Mouse (Mus musculus) monocyte, adult 59 days (primary cell): ENCODE results near the gene Reg3a. TPM values are rescaled to one million over a fixed set of nuclear protein-coding genes. Genes with fewer than 3 reads are reported as not detected.

Source experiments
- total RNA-seq, 2 experiments: library from RNA; stranded (reverse); gene quantifications; one replicate each; pipeline ENCODE4 v1.2.4; 2023

Reg3a gene
- total RNA-seq, result not detected

GRCm38 (mm10) chr6:78380409-78380808, at the start of gene Reg3a:
Gene Reg3a (plus strand): TSS chr6:78380709.

GRCm38 (mm10) chr6:78370357-78370756, 10.2 kb upstream of the Reg3a start, which contains the start of gene Reg3b:
Gene Reg3b (plus strand): TSS chr6:78370657.

GRCm38 (mm10) chr6:78378765-78379164, 1.7 kb upstream of the Reg3a start, which contains the start of gene Reg3d:
Gene Reg3d (minus strand): TSS chr6:78378865.

GRCm38 (mm10) chr6:78395323-78395722, 14.8 kb downstream of the Reg3a start, which contains the start of gene Reg2:
Gene Reg2 (plus strand): TSS chr6:78395623.

GRCm38 (mm10) chr6:78422411-78422810, 41.9 kb downstream of the Reg3a start, which contains the start of gene Reg1:
Gene Reg1 (plus strand): TSS chr6:78422711.

Other genes starting within 250 kb of the Reg3a start
- gene Reg3b, start 10.1 kb upstream of the Reg3a start, total RNA-seq, result not detected
- gene Reg3d, start 1.8 kb upstream of the Reg3a start, total RNA-seq, result not detected
- gene Reg2, start 14.9 kb downstream of the Reg3a start, total RNA-seq, result not detected
- not detected for gene Reg1, start 42.0 kb downstream of the Reg3a start, total RNA-seq
- gene Reg3g, start 88.2 kb downstream of the Reg3a start, total RNA-seq, result not detected